Mouse (Mus musculus): ENCODE data around the gene Rarres2. TPM values are rescaled to one million over a fixed set of nuclear protein-coding genes. Genes with fewer than 3 reads are reported as not detected.
"Not testable (repeated sequence)": the region's sequence is repeated elsewhere in the genome, so short reads cannot be mapped to it uniquely, and the experiment has no call there.

The Rarres2 gene
- polyA plus RNA-seq, 1 experiment from 2014 or later = 68.7 TPM

DNA sequence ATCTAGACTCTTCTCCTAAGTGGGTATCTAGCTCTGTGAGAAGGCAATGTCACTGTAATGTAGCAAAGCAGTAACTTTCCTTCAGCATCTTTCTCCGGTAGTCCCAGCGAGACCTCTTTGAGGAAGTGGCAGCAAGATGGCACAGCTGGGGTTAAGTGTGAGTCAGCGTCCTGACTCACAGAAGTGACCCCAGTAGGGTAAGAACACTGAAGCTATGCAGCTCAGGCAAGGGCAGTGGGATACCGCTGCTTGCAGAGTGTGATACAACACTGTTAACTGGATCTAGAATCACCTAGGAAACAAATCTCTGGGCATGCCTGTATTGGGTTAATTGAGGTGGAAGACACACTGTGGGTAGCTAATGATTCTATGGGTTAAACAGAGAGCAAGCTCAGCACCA is 36.5 kb downstream of the Rarres2 start:
- no peaks in the 10 kb centered on the region for H3K27me3 ChIP-seq
- H3K9ac ChIP-seq = no peak overlapping the region
- WGBS = 75% methylated on average over 4 of the region's 4 CpGs
- H3K4me1 ChIP-seq = peaks cover 20% of the 10 kb centered on the region
- H3K4me3 ChIP-seq (replicated peaks) = no peak overlapping the region
- ATAC-seq (replicated peaks; ENCODE audit: low FRiP score) = no peak
- no peak overlapping the region for H3K4me2 ChIP-seq
- no peaks in the 10 kb centered on the region for H3K9me3 ChIP-seq (replicated peaks)
- H3K27ac ChIP-seq = no peak overlapping the region
- H3K36me3 ChIP-seq = peaks cover 14% of the 10 kb centered on the region

DNA sequence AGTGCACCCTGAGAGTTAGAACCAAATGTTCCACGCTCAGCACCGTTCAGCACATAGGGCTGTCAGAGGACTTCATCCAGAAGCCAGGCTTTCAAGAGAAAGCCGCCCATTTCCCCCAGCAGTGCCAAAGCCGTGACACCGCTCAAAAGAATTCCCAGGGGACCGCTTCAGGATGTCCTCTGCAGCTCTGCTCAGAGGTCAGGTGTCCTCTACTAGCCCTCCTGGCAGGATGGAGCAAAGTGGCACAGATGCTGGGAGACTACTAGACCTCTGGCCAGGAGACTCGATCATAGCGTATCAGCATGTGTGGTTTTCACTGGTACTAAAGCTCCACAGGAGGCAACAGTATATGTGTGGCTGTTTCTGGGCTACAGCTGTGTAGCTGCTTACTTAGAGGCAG is 37.7 kb downstream of the Rarres2 start:
- no peak for ATAC-seq (replicated peaks; ENCODE audit: low FRiP score)
- no peaks in the 10 kb centered on the region for H3K9me3 ChIP-seq (replicated peaks)
- WGBS = 81% methylated on average over 8 of the region's 8 CpGs

DNA sequence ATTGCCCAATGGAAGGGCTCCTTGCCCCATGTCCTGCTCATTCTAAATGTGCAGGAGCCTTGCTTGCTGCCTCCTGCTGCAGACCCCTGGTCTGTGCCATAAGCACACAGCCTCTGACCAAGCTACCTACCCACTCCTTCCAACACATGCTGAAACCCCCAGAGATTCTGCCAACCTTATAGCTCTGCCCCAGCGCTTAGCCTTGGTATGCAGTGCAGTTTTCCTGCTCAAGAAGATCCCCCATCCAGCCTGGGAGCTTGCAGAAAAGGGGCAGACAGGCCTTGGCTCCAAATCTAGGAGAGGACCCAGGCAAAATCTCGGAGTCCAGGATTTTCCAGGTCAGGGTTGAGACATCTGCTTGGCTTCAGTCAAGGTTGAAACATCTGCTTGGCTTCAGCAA is 39.1 kb downstream of the Rarres2 start:
- Histone ChIP-seq H3K9me3 (replicated peaks) (no peaks in the 10 kb centered on the region), H3K36me3 (peaks cover 22% of the 10 kb centered on the region), H3K27ac (no peak overlapping the region), H3K27me3 (no peaks in the 10 kb centered on the region), H3K4me1 (peaks cover 27% of the 10 kb centered on the region), H3K4me2 (no peak overlapping the region), H3K9ac (no peak overlapping the region), H3K4me3 (replicated peaks) (no peak overlapping the region)
- no peak for ATAC-seq (replicated peaks; ENCODE audit: low FRiP score)
- WGBS = 83% methylated on average over 2 of the region's 2 CpGs

More for the DNA sequence above, 37.7 kb downstream of the Rarres2 start:
- H3K36me3 ChIP-seq = peaks cover 14% of the 10 kb centered on the region
- no peak overlapping the region for H3K4me2 ChIP-seq
- peaks cover 28% of the 10 kb centered on the region for H3K4me1 ChIP-seq
- no peak overlapping the region for H3K27ac ChIP-seq
- H3K27me3 ChIP-seq = no peaks in the 10 kb centered on the region
- H3K4me3 ChIP-seq (replicated peaks) = no peak overlapping the region
- H3K9ac ChIP-seq = no peak overlapping the region

DNA sequence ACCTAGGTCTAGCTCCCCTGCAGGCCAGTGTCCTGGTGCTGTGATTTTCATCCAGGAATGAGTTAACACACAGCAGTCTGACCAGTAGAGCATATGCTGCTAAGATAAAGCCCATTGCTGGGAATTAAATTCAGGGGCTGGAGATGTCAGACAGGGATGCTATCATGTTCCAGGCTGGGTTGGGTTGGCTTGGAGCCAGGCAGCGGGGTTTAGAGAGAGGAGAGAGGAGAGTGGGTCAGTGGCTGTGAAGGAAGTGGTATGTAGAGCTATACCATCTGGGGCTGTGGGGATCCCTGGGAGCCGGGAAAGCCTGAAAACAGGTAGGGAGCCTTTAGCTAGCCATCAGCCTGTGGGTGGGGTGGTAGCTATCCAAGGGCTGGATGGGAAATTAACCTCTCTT is 41.7 kb downstream of the Rarres2 start:
- H3K4me2 ChIP-seq = no peak overlapping the region
- H3K9me3 ChIP-seq (replicated peaks) = no peaks in the 10 kb centered on the region
- WGBS = 46% methylated on average over 2 of the region's 2 CpGs
- peaks cover 40% of the 10 kb centered on the region for H3K36me3 ChIP-seq
- no peaks in the 10 kb centered on the region for H3K27me3 ChIP-seq
- no peak overlapping the region for H3K27ac ChIP-seq
- H3K9ac ChIP-seq = no peak overlapping the region
- H3K4me3 ChIP-seq (replicated peaks) = no peak overlapping the region
- H3K4me1 ChIP-seq = peaks cover 10% of the 10 kb centered on the region
- ATAC-seq (replicated peaks; ENCODE audit: low FRiP score) = no peak

DNA sequence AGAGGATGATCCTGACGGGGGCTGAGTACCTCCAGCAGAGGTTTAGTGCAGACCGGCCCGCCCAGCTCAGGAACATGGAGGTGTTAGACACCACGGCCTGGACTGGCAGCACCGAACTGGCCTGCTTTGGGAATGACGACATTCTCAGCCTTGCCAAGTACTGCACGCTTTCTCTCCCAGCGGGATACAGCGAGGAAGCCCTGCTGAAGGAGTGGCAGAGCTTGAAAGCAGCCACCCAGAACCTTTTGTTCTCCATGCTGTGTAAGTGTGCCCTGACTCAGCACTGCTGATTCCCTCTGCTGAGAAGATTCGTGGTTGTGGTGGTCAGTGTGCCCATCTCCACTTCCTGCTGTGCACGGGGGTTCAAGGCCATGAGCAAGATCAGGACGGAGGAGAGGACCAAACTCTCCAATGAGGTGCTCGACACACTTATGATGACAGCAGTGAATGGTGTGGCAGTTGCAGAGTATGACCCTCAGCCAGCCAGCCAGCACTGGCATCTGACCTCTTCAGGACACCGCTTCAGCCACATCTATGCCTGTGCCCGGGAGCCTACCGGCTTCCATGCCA is 42.6 kb downstream of the Rarres2 start:
- Histone ChIP-seq H3K27ac (no peak overlapping the region), H3K36me3 (peaks cover 44% of the 10 kb centered on the region), H3K9ac (no peak overlapping the region), H3K9me3 (replicated peaks) (no peaks in the 10 kb centered on the region), H3K27me3 (no peaks in the 10 kb centered on the region), H3K4me3 (replicated peaks) (no peak overlapping the region), H3K4me1 (peaks cover 10% of the 10 kb centered on the region), H3K4me2 (no peak overlapping the region)
- 86% methylated on average over 16 of the region's 16 CpGs for WGBS
- no peak for ATAC-seq (replicated peaks; ENCODE audit: low FRiP score)

DNA sequence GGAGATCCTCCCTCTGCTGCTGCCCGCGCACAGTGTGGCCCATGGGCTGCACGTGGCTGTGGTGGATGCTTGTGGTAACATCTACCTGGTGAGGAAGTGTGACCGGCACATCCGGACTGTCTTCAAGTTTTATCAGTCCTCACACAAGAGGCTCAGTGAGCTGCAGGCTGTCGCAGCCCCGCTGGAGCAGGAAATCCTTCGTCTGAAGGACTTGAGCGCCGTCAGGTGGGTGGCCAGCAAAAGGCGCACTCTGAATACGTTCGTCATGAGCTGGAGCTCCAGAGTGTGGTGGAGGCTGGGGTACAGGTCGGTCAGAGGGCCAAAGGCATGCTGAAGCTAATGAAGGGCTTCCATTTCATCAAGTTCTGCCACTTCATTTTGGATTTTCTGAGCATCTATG is 43.3 kb downstream of the Rarres2 start:
- no peak for ATAC-seq (replicated peaks; ENCODE audit: low FRiP score)
- whole genome bisulfite sequencing = 83% methylated on average over 14 of the region's 14 CpGs

DNA sequence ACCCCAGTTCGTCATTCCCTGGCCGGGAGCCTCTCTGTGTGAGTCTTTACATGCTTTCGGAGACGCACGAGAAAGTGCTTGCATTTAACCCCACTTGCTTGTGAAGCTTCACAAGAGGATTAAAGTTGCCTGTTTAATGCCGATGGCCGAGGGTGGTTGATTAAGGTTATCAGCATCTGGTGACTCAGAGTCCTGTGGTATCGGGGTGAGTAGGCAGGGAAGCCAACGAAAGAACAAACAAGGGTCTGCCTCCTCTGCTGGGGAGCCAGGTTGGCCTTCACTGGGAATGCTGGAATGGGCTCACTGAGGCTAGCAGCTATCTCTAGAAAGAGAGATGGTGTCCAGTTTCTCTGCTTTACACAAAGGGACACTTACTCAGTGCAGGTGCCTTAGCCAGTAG is 44.7 kb downstream of the Rarres2 start:
- 88% methylated on average over 9 of the region's 9 CpGs for WGBS
- no peaks in the 10 kb centered on the region for H3K9me3 ChIP-seq (replicated peaks)
- peaks cover 41% of the 10 kb centered on the region for H3K36me3 ChIP-seq
- no peak overlapping the region for H3K27ac ChIP-seq
- H3K4me2 ChIP-seq = no peak overlapping the region
- H3K4me3 ChIP-seq (replicated peaks) = no peak overlapping the region
- no peaks in the 10 kb centered on the region for H3K27me3 ChIP-seq
- ATAC-seq (replicated peaks; ENCODE audit: low FRiP score) = no peak
- no peak overlapping the region for H3K9ac ChIP-seq
- H3K4me1 ChIP-seq = peaks cover 10% of the 10 kb centered on the region

More for the DNA sequence above, 43.3 kb downstream of the Rarres2 start:
- Histone ChIP-seq H3K27ac (no peak overlapping the region), H3K27me3 (no peaks in the 10 kb centered on the region), H3K4me3 (replicated peaks) (no peak overlapping the region), H3K36me3 (peaks cover 44% of the 10 kb centered on the region), H3K9ac (no peak overlapping the region), H3K4me2 (no peak overlapping the region), H3K4me1 (peaks cover 10% of the 10 kb centered on the region), H3K9me3 (replicated peaks) (no peaks in the 10 kb centered on the region)

DNA sequence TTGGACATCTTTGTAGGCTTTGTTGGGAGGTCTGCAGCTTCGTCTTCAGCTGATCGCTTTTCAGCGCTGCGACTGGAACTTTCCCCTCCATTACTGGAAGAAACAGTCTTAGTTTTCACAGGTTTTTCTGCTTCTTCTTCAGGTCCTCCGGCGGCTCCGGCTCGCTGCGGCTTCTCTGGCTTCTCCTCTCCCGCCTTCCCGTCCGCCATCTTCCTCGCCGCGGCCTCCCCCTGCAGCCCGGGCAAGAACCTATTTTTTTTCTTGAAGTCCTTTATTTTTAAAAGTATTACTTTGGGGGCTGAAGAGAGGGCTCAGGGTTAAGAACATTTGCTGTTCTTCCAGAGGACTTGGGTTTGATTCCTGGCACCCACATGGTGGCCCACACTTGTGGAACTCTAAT is 47.7 kb downstream of the Rarres2 start:
- H3K27ac ChIP-seq; H3K4me2 ChIP-seq; ATAC-seq (replicated peaks; ENCODE audit: low FRiP score); H3K9ac ChIP-seq; H3K4me1 ChIP-seq; H3K27me3 ChIP-seq; H3K9me3 ChIP-seq (replicated peaks); H3K4me3 ChIP-seq (replicated peaks): not testable (repeated sequence)
- 97% methylated on average over 16 of the region's 16 CpGs for WGBS
- H3K36me3 ChIP-seq = peaks cover 36% of the 10 kb centered on the region

Other genes starting within 250 kb of the Rarres2 start
- 21.2 and 23.6 TPM in 2 replicates for gene Krba1, start 177.2 kb downstream of the Rarres2 start, polyA plus RNA-seq (2015; fragmentation: Nextera tagmentation; extraction: Ambion mirVana)
- 27.2 and 29.6 TPM in 2 replicates for gene Zfp467, start 127.0 kb downstream of the Rarres2 start, polyA plus RNA-seq (2015; fragmentation: Nextera tagmentation; extraction: Ambion mirVana)
- gene Sspo, start 124.6 kb downstream of the Rarres2 start, polyA plus RNA-seq (2015; fragmentation: Nextera tagmentation; extraction: Ambion mirVana) = 0.22 and 0.86 TPM in 2 replicates
- 28.0 and 29.6 TPM in 2 replicates for gene Atp6v0e2, start 35.2 kb downstream of the Rarres2 start, polyA plus RNA-seq (2015; fragmentation: Nextera tagmentation; extraction: Ambion mirVana)
- gene Lrrc61, start 18.0 kb downstream of the Rarres2 start, polyA plus RNA-seq (2015; fragmentation: Nextera tagmentation; extraction: Ambion mirVana) = 12.8 and 16.4 TPM in 2 replicates
- not detected in 2 replicates for gene Gm45021, start 16.8 kb upstream of the Rarres2 start, polyA plus RNA-seq (2015; fragmentation: Nextera tagmentation; extraction: Ambion mirVana)
- gene Repin1, start 21.1 kb upstream of the Rarres2 start, polyA plus RNA-seq (2015; fragmentation: Nextera tagmentation; extraction: Ambion mirVana) = 43.8 and 47.3 TPM in 2 replicates
- not detected in 2 replicates for gene Gm44965, start 21.2 kb upstream of the Rarres2 start, polyA plus RNA-seq (2015; fragmentation: Nextera tagmentation; extraction: Ambion mirVana)
- 7.0 and 7.9 TPM in 2 replicates for gene Zfp775, start 29.3 kb upstream of the Rarres2 start, polyA plus RNA-seq (2015; fragmentation: Nextera tagmentation; extraction: Ambion mirVana)
- gene AI854703, start 54.0 kb upstream of the Rarres2 start, polyA plus RNA-seq (2015; fragmentation: Nextera tagmentation; extraction: Ambion mirVana) = 3.0 and 3.1 TPM in 2 replicates
- gene Gimap8, start 74.4 kb upstream of the Rarres2 start, polyA plus RNA-seq (2015; fragmentation: Nextera tagmentation; extraction: Ambion mirVana) = 3.3 and 3.8 TPM in 2 replicates
- 11.7 and 12.6 TPM in 2 replicates for gene Gimap9, start 103.3 kb upstream of the Rarres2 start, polyA plus RNA-seq (2015; fragmentation: Nextera tagmentation; extraction: Ambion mirVana)
- 69.5 and 72.5 TPM in 2 replicates for gene Gimap4, start 111.8 kb upstream of the Rarres2 start, polyA plus RNA-seq (2015; fragmentation: Nextera tagmentation; extraction: Ambion mirVana)
- 50.6 and 51.3 TPM in 2 replicates for gene Gimap6, start 135.4 kb upstream of the Rarres2 start, polyA plus RNA-seq (2015; fragmentation: Nextera tagmentation; extraction: Ambion mirVana)
- 2.7 and 3.3 TPM in 2 replicates for gene Gm28053, start 145.8 kb upstream of the Rarres2 start, polyA plus RNA-seq (2015; fragmentation: Nextera tagmentation; extraction: Ambion mirVana)
- not detected in 2 replicates for gene Gimap7, start 145.8 kb upstream of the Rarres2 start, polyA plus RNA-seq (2015; fragmentation: Nextera tagmentation; extraction: Ambion mirVana)
- gene Gimap1, start 166.3 kb upstream of the Rarres2 start, polyA plus RNA-seq (2015; fragmentation: Nextera tagmentation; extraction: Ambion mirVana) = 32.4 and 33.1 TPM in 2 replicates
- gene Gimap5, start 173.4 kb upstream of the Rarres2 start, polyA plus RNA-seq (2015; fragmentation: Nextera tagmentation; extraction: Ambion mirVana) = 16.4 and 16.5 TPM in 2 replicates
- 0.08 TPM in 1 of 2 replicates, not detected in the other for gene Gimap3, start 198.1 kb upstream of the Rarres2 start, polyA plus RNA-seq (2015; fragmentation: Nextera tagmentation; extraction: Ambion mirVana)

Measured in kidney, embryonic 15.5 days (tissue).